Mouse (Mus musculus): ENCODE data around the gene Fut8. TPM values are rescaled to one million over a fixed set of nuclear protein-coding genes. Genes with fewer than 3 reads are reported as not detected.

The Fut8 gene
- polyA plus RNA-seq, 1 experiment from 2014 or later: 10.1 TPM

DNA sequence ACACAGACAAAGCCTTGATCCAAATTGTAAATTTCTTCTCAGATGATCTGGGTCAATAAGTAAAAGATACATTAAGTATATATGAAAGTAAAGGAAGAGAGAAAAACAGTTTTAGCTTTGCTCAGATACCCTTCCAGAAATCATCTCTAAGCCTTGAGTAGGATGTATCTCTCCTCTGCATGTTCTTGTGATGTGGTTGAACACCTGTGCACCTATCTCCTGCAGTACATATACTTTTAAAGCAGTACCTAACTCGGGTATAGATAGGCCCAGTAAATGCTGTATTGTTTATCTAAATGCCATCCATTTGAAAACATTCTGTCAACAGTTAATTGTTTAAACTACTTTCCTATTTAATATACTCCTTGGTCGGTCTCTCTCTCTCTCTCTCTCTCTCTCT, 212.9 kb downstream of the Fut8 start:
- 61% methylated on average over 2 of the region's 2 CpGs for WGBS
- H3K4me3 ChIP-seq (ENCODE audit: low read depth, low read length): no peak overlapping the region
- H3K9ac ChIP-seq (ENCODE audit: low read depth, low read length): no peak overlapping the region
- no peaks in the 10 kb centered on the region for H3K4me1 ChIP-seq (replicated peaks; ENCODE audit: control insufficient read depth, insufficient read depth, low read length)
- no peaks in the 10 kb centered on the region for H3K9me3 ChIP-seq (ENCODE audit: control insufficient read depth)
- no peaks in the 10 kb centered on the region for H3K36me3 ChIP-seq (ENCODE audit: control insufficient read depth, insufficient read depth)
- no peak for ATAC-seq
- no peak overlapping the region for H3K27ac ChIP-seq (ENCODE audit: low read depth, low read length)
- TF ChIP-seq CTCF (IDR thresholded peaks at IDR 0.05; ENCODE audit: low read depth): no peak
- no peak overlapping the region for H3K4me2 ChIP-seq (replicated peaks; ENCODE audit: low read depth)
- H3K27me3 ChIP-seq (replicated peaks; ENCODE audit: control insufficient read depth, insufficient read depth, low read length): peaks cover 4% of the 10 kb centered on the region; the same call in 1 of the 2 replicates

DNA sequence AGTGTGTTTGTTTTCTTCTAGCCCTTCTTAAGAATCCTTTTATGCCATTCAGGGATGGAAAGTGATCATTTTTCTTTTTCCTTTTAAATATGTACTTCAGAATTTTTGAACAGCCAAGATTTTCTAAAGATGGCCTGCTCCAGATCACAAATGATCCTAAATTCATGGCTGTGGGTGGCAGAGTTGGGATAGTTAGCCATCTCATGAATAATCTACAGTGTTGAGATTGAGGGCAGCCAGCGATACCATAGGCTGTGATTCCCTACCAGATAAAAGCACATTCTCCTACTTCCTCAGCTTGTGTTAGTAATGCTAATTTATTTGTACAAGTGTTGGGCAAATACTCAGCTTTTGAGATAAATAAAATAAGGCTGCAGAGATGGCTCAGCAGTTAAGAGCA, 228.3 kb downstream of the Fut8 start:
- no peak for TF ChIP-seq CTCF (IDR thresholded peaks at IDR 0.05; ENCODE audit: low read depth)
- no peak for ATAC-seq
- H3K9me3 ChIP-seq (ENCODE audit: control insufficient read depth): no peaks in the 10 kb centered on the region
- no peak overlapping the region for H3K4me3 ChIP-seq (ENCODE audit: low read depth, low read length)
- no peaks in the 10 kb centered on the region for H3K4me1 ChIP-seq (replicated peaks; ENCODE audit: control insufficient read depth, insufficient read depth, low read length)
- H3K9ac ChIP-seq (ENCODE audit: low read depth, low read length): no peak overlapping the region
- no peak overlapping the region for H3K27ac ChIP-seq (ENCODE audit: low read depth, low read length)
- WGBS: 98% methylated on average over 1 of the region's 1 CpGs
- no peaks in the 10 kb centered on the region for H3K36me3 ChIP-seq (ENCODE audit: control insufficient read depth, insufficient read depth)
- H3K27me3 ChIP-seq (replicated peaks; ENCODE audit: control insufficient read depth, insufficient read depth, low read length): peaks cover 5% of the 10 kb centered on the region
- H3K4me2 ChIP-seq (replicated peaks; ENCODE audit: low read depth): no peak overlapping the region

GRCm38 (mm10) chr12:77479931-77480330, 242.0 kb downstream of the Fut8 start:
- no peaks in the 10 kb centered on the region for H3K36me3 ChIP-seq (ENCODE audit: control insufficient read depth, insufficient read depth)
- H3K9me3 ChIP-seq (ENCODE audit: control insufficient read depth): no peaks in the 10 kb centered on the region
- ATAC-seq: no peak
- H3K27me3 ChIP-seq (replicated peaks; ENCODE audit: control insufficient read depth, insufficient read depth, low read length): no peaks in the 10 kb centered on the region
- H3K4me3 ChIP-seq (ENCODE audit: low read depth, low read length): no peak overlapping the region
- WGBS: 77% methylated on average over 2 of the region's 2 CpGs
- no peak for TF ChIP-seq CTCF (IDR thresholded peaks at IDR 0.05; ENCODE audit: low read depth)
- no peak overlapping the region for H3K9ac ChIP-seq (ENCODE audit: low read depth, low read length)
- no peak overlapping the region for H3K27ac ChIP-seq (ENCODE audit: low read depth, low read length)
- H3K4me1 ChIP-seq (replicated peaks; ENCODE audit: control insufficient read depth, insufficient read depth, low read length): no peaks in the 10 kb centered on the region
- H3K4me2 ChIP-seq (replicated peaks; ENCODE audit: low read depth): no peak overlapping the region

DNA sequence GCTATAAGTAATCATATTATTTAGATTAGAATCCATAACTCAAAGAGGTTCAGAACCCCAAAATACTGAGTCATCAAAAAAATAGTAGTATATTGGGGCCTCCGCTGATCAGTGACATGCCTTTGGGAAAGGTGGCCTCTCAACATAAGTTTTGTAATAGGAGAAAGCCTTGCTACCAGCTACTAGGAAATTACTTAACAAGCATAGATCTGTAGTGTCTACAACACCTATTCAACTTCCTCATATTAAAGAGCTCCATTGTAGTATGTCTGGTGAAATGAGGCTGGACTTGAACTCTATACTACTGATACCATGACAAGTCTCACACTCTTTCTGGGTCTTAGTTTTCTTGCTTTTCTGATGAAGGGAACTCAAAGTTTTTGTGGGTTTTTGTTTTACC, 243.2 kb downstream of the Fut8 start:
- no peak for TF ChIP-seq CTCF (IDR thresholded peaks at IDR 0.05; ENCODE audit: low read depth)
- Histone ChIP-seq H3K4me1 (replicated peaks; ENCODE audit: control insufficient read depth, insufficient read depth, low read length) (no peaks in the 10 kb centered on the region), H3K4me2 (replicated peaks; ENCODE audit: low read depth) (no peak overlapping the region), H3K27ac (ENCODE audit: low read depth, low read length) (no peak overlapping the region), H3K36me3 (ENCODE audit: control insufficient read depth, insufficient read depth) (no peaks in the 10 kb centered on the region), H3K4me3 (ENCODE audit: low read depth, low read length) (no peak overlapping the region), H3K9ac (ENCODE audit: low read depth, low read length) (no peak overlapping the region), H3K9me3 (ENCODE audit: control insufficient read depth) (no peaks in the 10 kb centered on the region), H3K27me3 (replicated peaks; ENCODE audit: control insufficient read depth, insufficient read depth, low read length) (no peaks in the 10 kb centered on the region)
- ATAC-seq: no peak
- WGBS: 95% methylated on average over 1 of the region's 1 CpGs

DNA sequence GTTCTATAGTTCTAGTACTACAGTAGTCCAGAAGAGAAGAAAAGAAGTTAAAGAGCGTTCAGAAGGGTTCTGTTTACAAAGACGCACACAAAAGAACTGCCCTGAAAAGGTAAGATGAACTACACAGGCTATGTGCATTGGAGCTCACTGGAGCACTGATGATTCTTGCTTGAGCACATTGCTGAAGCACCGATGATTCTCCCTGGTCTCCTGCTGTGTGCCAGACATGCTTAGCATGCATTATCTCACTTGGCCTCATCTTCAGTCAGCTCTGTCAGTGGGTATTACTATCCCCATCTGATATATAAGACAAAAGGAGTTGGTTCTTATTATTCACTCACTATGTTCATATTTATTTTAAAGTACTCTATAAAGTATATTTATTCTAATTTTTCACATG, 243.9 kb downstream of the Fut8 start:
- WGBS: 87% methylated on average over 3 of the region's 3 CpGs
- no peaks in the 10 kb centered on the region for H3K27me3 ChIP-seq (replicated peaks; ENCODE audit: control insufficient read depth, insufficient read depth, low read length)
- no peak for TF ChIP-seq CTCF (IDR thresholded peaks at IDR 0.05; ENCODE audit: low read depth)

DNA sequence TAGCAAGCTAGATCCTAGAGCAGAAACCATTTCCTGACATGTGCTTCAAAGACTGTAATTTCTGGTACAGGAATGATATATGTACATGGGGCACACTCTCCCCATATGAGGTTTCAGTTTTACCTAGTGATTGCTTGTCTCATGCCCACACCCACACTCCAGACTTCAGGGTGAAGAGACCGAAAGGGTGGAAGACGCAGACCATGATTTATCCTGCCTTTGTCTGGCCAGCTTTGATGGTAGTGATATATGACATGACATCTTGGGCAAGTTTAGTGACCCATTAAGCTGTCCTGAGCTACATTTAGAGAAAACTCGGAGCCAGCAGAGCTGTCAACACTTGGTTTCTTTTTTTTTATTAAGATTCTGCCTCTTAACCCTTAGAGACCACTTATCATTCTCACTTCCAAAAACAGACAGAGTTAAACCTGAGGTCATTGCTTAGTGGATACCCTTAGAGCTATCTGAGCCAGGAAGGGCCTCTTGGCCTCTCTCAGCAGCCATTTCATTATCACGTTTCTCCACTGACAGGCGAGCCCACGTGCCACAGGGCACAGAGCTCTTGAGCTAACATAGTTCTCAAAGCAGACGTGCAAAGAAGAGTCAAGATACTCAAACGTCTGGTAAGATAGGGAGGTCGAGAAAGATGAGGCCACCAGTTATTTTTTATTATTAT, 245.4 kb downstream of the Fut8 start:
- Histone ChIP-seq H3K9me3 (ENCODE audit: control insufficient read depth) (no peaks in the 10 kb centered on the region), H3K4me1 (replicated peaks; ENCODE audit: control insufficient read depth, insufficient read depth, low read length) (no peaks in the 10 kb centered on the region), H3K4me2 (replicated peaks; ENCODE audit: low read depth) (no peak overlapping the region), H3K27ac (ENCODE audit: low read depth, low read length) (no peak overlapping the region), H3K9ac (ENCODE audit: low read depth, low read length) (no peak overlapping the region), H3K27me3 (replicated peaks; ENCODE audit: control insufficient read depth, insufficient read depth, low read length) (no peaks in the 10 kb centered on the region), H3K36me3 (ENCODE audit: control insufficient read depth, insufficient read depth) (no peaks in the 10 kb centered on the region), H3K4me3 (ENCODE audit: low read depth, low read length) (no peak overlapping the region)
- no peak for ATAC-seq
- WGBS: 51% methylated on average over 9 of the region's 9 CpGs
- TF ChIP-seq CTCF (IDR thresholded peaks at IDR 0.05; ENCODE audit: low read depth): no peak

More for the DNA sequence above, 243.9 kb downstream of the Fut8 start:
- H3K4me1 ChIP-seq (replicated peaks; ENCODE audit: control insufficient read depth, insufficient read depth, low read length): no peaks in the 10 kb centered on the region
- no peaks in the 10 kb centered on the region for H3K9me3 ChIP-seq (ENCODE audit: control insufficient read depth)
- H3K27ac ChIP-seq (ENCODE audit: low read depth, low read length): no peak overlapping the region
- H3K36me3 ChIP-seq (ENCODE audit: control insufficient read depth, insufficient read depth): no peaks in the 10 kb centered on the region
- no peak for ATAC-seq
- no peak overlapping the region for H3K4me2 ChIP-seq (replicated peaks; ENCODE audit: low read depth)
- no peak overlapping the region for H3K4me3 ChIP-seq (ENCODE audit: low read depth, low read length)
- no peak overlapping the region for H3K9ac ChIP-seq (ENCODE audit: low read depth, low read length)

Measured in intestine, postnatal 0 days (tissue).